In genomic region chr14:19665756-19666155, GRCm38 (mm10) we compare ENCODE assay signal across 14 mouse cellular contexts.
A peak's percentile ranks its signal among the peaks of the same experiment; 100 is the strongest.
DNase-seq lines count a peak whose midpoint lies in the region; ATAC-seq and TF ChIP-seq lines count a peak whose summit lies in the region.
"Had no signal": no experiment of that assay in that cellular context is flagged by ENCODE, and none has a peak within 500 bp of the region (broad histone marks: within the 10 kb centered on the region; RNA-seq: fewer than 3 reads in every experiment).

No protein-coding gene starts in this region.

- H3K4me1 ChIP-seq in heart, embryonic 16.5 days (ENCODE audit: control insufficient read depth, insufficient read depth, low read length) = 0 out of 2 replicates have a peak, but pooled peaks cover 7% of the 10 kb centered on the region
- no peaks in the 10 kb centered on the region for H3K4me1 ChIP-seq in lung, embryonic 14.5 days (ENCODE audit: insufficient read depth)
- H3K4me1 ChIP-seq: intestine, embryonic 15.5 days; stomach, embryonic 15.5 days had no signal

- 26% methylated on average over 4 of the region's 4 CpGs for WGBS in heart, embryonic 16.5 days
- WGBS in lung, embryonic 14.5 days = 28% methylated on average over 4 of the region's 4 CpGs
- WGBS in large intestine, adult 2 months = 26% methylated on average over 4 of the region's 4 CpGs

- no peaks in the 10 kb centered on the region for H3K9me3 ChIP-seq in heart, embryonic 16.5 days (replicated peaks; ENCODE audit: control insufficient read depth, low read length)
- no peaks in the 10 kb centered on the region for H3K9me3 ChIP-seq in lung, embryonic 14.5 days (ENCODE audit: low read depth, low read length)
- H3K9me3 ChIP-seq: intestine, embryonic 15.5 days; stomach, embryonic 15.5 days had no signal

- H3K27ac ChIP-seq in heart, embryonic 16.5 days (ENCODE audit: low read length) = no peak overlapping the region
- H3K27ac ChIP-seq in lung, embryonic 14.5 days (ENCODE audit: low read depth) = no peak overlapping the region
- H3K27ac ChIP-seq: intestine, embryonic 15.5 days; macrophage; stomach, embryonic 15.5 days had no signal

- H3K27me3 ChIP-seq in heart, embryonic 16.5 days (ENCODE audit: control insufficient read depth, insufficient read depth, low read length) = no peaks in the 10 kb centered on the region
- H3K27me3 ChIP-seq in lung, embryonic 14.5 days (ENCODE audit: insufficient read depth, low read length) = no peaks in the 10 kb centered on the region
- H3K27me3 ChIP-seq: intestine, embryonic 15.5 days; stomach, embryonic 15.5 days had no signal

- DNase-seq in adrenal gland, postnatal 10 days = peak; percentile 3
- DNase-seq in adrenal gland, postnatal 4 days (ENCODE audit: low spot score in 2 of 2) = no peak
- no peak for DNase-seq in heart, postnatal 36 days
- DNase-seq in lung, embryonic 14.5 days = peak; percentile 69
- no peak for DNase-seq in lung, postnatal 10 days
- DNase-seq in large intestine, adult 2 months (ENCODE audit: low read depth, low spot score) = peak; percentile 8
- DNase-seq in embryo, embryonic 10 days (ENCODE audit: low spot score) = no peak
- DNase-seq: gastrocnemius, postnatal 14 days; liver; thymus, postnatal 25 days had no signal

- H3K4me3 ChIP-seq in heart, embryonic 16.5 days (ENCODE audit: low read length) = no peak overlapping the region
- no peak overlapping the region for H3K4me3 ChIP-seq in lung, embryonic 14.5 days (ENCODE audit: low read depth, low read length)
- H3K4me3 ChIP-seq: intestine, embryonic 15.5 days; stomach, embryonic 15.5 days had no signal

- no peaks in the 10 kb centered on the region for H3K36me3 ChIP-seq in heart, embryonic 16.5 days (ENCODE audit: control insufficient read depth, insufficient read depth)
- H3K36me3 ChIP-seq in lung, embryonic 14.5 days (ENCODE audit: insufficient read depth) = no peaks in the 10 kb centered on the region
- H3K36me3 ChIP-seq: intestine, embryonic 15.5 days; stomach, embryonic 15.5 days had no signal

- H3K9ac ChIP-seq in heart, embryonic 16.5 days (ENCODE audit: low read length) = no peak overlapping the region
- H3K9ac ChIP-seq in lung, embryonic 14.5 days = no peak overlapping the region
- H3K9ac ChIP-seq: intestine, embryonic 15.5 days; stomach, embryonic 15.5 days had no signal

- intact Hi-C loops in heart, postnatal 36 days (cut with DNase I) = no loop called here

- 0 out of 2 replicates have a peak, but pooled peaks have one; percentile 49 for ATAC-seq in heart, embryonic 16.5 days (replicated peaks; ENCODE audit: extremely low read depth, insufficient read depth, low FRiP score)
- no peak for ATAC-seq in lung, embryonic 14.5 days (ENCODE audit: insufficient read depth)
- ATAC-seq: intestine, embryonic 15.5 days had no signal

- no peak for TF ChIP-seq CTCF in lung, embryonic 14.5 days (IDR thresholded peaks at IDR 0.05; ENCODE audit: low read depth)

- no peak overlapping the region for H3K4me2 ChIP-seq in heart, embryonic 16.5 days (ENCODE audit: low read depth, low read length)
- no peak overlapping the region for H3K4me2 ChIP-seq in lung, embryonic 14.5 days
- H3K4me2 ChIP-seq: intestine, embryonic 15.5 days; stomach, embryonic 15.5 days had no signal

Comparison
In these comparisons a context has a peak if more than half of its experiments do, and no peak if none do; other contexts are left out.
1. DNase-seq: peak in adrenal gland, postnatal 10 days (single experiment), lung, embryonic 14.5 days (single experiment) and large intestine, adult 2 months (single experiment); none in adrenal gland, postnatal 4 days (0 of 2), heart, postnatal 36 days (0 of 2), lung, postnatal 10 days (single experiment) and embryo, embryonic 10 days (single experiment).